Mouse (Mus musculus) gastrocnemius, adult 2 months (tissue): ENCODE measurements around the gene Nfe2. TPM values are rescaled to one million over a fixed set of nuclear protein-coding genes. Genes with fewer than 3 reads are reported as not detected.
A peak's percentile ranks its signal among the peaks of the same experiment; 100 is the strongest.
"Not testable (repeated sequence)": the region's sequence is repeated elsewhere in the genome, so short reads cannot be mapped to it uniquely, and the experiment has no call there.

Experiments
- DNase-seq: peaks from one replicate; pipeline ENCODE4 v3.0.0; 2022
- H3K27ac ChIP-seq: fragments of 200-600 bp; 2 replicates; pipeline ENCODE4 v1.8.1; 2022; ENCODE audit warnings: mild to moderate bottlenecking
- H3K4me3 ChIP-seq: fragments of 200-600 bp; 2 replicates; pipeline ENCODE4 v1.8.1; 2022; ENCODE audit warnings: mild to moderate bottlenecking, moderate library complexity
- CTCF ChIP-seq: fragments of 200-600 bp; IDR thresholded peaks from 2 replicates; pipeline ENCODE4 v1.8.1; 2022; ENCODE audit warnings: antibody characterized with exemption, mild to moderate bottlenecking, moderate library complexity
- intact Hi-C: fragments of 180-260 bp; cut with DNase I; formaldehyde crosslinking; loops from one replicate; pipeline ENCODE4 v1.15.1; 2025
- total RNA-seq, 2 experiments: library from RNA; stranded (reverse); gene quantifications; 2 replicates each; pipeline ENCODE4 v1.2.3; 2021

Gene Nfe2
- total RNA-seq, 2 experiments from 2014 or later: not detected

DNA sequence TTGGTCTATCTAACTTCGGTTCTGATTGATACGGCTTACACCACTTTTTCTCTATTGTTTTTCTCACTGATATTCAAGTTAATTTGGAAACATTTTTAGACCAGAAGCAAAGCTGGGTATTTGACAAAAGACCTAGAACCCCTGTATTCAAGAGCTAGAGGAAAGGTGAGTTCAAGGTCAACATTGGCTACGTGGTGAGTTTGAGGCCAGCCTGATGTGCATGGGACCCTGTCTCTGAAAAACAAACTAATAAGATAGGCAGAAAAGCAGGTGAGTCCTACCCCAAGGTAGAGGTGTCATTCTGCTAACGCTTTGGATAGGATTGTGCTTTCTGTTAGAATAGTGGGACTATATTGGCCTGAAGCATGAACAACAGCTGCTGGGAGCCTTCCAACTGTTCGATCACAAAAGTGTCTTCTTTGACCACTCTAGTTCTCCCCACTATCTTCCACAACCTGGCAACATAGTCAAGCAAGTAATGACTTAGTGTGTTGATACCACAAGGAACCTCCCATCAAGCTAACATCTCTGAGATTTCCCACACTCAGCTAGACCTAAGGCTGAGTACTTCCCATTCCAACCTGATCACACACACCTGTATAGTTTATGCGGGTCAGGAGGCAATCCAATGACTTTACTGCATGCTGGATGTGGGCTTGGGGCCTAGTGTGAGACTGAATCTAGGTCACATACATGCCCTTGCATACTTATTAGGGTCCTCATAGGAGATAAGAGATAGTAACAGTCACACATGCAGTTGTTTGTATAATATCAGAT is 1.8 kb downstream of the Nfe2 start:
- no peak overlapping the region for H3K4me3 ChIP-seq
- H3K27ac ChIP-seq: no peak overlapping the region
- DNase-seq: no peak
- intact Hi-C loops: no loop called here
- no peak for TF ChIP-seq CTCF

GRCm38 (mm10) chr15:103255169-103255568 is 3.0 kb downstream of the Nfe2 start:
- DNase-seq: peak; percentile 56
- intact Hi-C loops: no loop called here
- H3K27ac ChIP-seq: peak overlapping the region; percentile 32
- TF ChIP-seq CTCF: peak; percentile 5; the same call in 1 of the 2 replicates
- H3K4me3 ChIP-seq: peak overlapping the region; percentile 72

DNA sequence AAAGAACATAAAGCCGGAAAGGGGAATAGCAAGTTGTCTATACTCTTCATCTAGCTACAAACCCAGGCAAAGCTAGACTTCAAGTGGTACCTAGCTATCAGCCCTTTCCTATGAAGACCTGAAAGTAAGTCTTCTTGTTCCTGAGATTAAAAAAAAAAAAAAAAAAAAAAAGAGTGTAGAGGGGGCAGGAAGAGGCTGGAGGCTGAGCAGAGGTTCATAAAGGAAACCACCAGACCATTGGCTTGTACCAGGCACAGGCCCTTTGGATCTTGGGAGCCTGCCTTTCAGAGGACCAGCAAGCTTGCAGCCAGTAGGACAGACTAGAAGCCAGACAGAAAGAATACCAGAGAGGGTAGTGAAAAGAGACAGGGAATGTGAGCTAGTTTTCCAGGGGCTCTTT is 4.9 kb downstream of the Nfe2 start:
- H3K4me3 ChIP-seq: no peak overlapping the region
- H3K27ac ChIP-seq: no peak overlapping the region

GRCm38 (mm10) chr15:103252660-103253059 is 5.5 kb downstream of the Nfe2 start:
- no peak for DNase-seq
- H3K4me3 ChIP-seq: no peak overlapping the region
- no peak for TF ChIP-seq CTCF
- intact Hi-C loops: no loop called here
- H3K27ac ChIP-seq: no peak overlapping the region

More for the DNA sequence above, 4.9 kb downstream of the Nfe2 start:
- no peak for DNase-seq
- TF ChIP-seq CTCF: no peak
- intact Hi-C loops: no loop called here

- Histone ChIP-seq H3K4me3 (no peak overlapping the region), H3K27ac (no peak overlapping the region)
- no peak for TF ChIP-seq CTCF
- no peak for DNase-seq
- intact Hi-C loops: loop anchor here (2.0 kb wide), 1 partner anchor 29 kb away; no protein-coding TSS in a partner anchor
These were observed 6.6 kb downstream of the Nfe2 start for GRCm38 (mm10) chr15:103251595-103251994.

DNA sequence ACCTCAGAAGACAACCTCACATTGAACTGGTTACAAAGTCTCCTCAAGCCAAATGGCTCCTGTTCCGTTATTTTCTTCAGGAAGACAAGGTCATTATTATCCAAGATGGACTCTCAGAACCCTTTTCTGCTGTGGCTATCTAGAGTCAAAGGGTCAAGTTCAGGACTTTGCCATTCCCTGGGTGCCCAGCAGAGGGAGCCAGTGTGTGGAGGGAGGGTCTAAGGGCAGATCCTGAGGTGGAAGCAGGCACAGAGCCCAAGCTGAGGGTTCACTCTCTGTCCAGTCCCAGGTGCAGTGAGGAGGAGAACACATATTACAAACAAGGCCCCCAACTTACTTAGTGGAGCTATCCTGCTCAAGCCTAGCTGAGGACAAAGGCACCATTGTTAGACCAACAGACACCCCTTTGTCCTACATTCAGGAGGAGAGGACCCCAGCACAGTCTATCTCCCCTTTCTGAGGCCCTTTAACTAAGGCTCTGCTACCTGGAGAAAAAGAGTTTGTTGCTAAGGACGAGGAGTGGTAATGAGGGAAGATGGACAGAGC is 7.9 kb downstream of the Nfe2 start:
- intact Hi-C loops: loop anchor here (1.0 to 2.0 kb wide), 2 partner anchors 31 to 57 kb away; no protein-coding TSS in a partner anchor
- Histone ChIP-seq H3K4me3 (no peak overlapping the region), H3K27ac (no peak overlapping the region)
- DNase-seq: peak; percentile 85
- TF ChIP-seq CTCF: peak; percentile 96

GRCm38 (mm10) chr15:103249511-103249910 is 8.7 kb downstream of the Nfe2 start:
- intact Hi-C loops, DNase-seq, H3K4me3 ChIP-seq, H3K27ac ChIP-seq: not testable (repeated sequence)

- Histone ChIP-seq H3K4me3 (no peak overlapping the region), H3K27ac (no peak overlapping the region)
- TF ChIP-seq CTCF: no peak
- intact Hi-C loops: no loop called here
- DNase-seq: peak; percentile 56
These were observed 9.5 kb downstream of the Nfe2 start for GRCm38 (mm10) chr15:103248401-103249313.

DNA sequence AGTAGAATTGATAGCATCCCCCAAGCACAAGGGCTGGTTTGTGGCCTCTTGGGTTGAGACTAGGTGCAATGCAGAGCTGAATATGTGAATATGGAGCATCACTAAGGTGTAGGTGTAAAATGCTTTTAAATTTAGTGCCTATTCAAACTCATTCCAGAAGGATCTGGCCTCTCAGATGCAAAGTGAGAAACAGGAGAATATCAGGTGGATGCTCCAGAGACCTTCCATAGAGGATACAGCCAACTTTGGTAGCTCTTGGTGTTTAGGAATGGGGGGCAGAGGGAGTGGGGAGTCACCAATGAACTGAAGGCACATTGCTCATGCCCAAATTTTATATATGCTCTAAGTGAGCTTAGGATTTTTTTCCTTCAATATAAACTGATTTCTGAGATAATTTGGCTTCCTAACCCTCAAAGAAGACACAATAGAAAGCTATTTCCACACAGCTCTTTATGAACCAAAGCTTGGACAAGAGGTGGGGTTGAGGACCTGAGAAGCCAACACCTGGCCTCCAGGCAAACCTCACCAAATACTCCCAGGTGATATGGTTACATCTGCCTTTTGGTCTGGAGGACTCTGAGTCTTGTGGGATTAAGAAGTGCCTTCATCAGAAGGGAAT is 10.3 kb downstream of the Nfe2 start:
- intact Hi-C loops: no loop called here
- no peak for DNase-seq
- no peak overlapping the region for H3K27ac ChIP-seq
- no peak for TF ChIP-seq CTCF
- no peak overlapping the region for H3K4me3 ChIP-seq

DNA sequence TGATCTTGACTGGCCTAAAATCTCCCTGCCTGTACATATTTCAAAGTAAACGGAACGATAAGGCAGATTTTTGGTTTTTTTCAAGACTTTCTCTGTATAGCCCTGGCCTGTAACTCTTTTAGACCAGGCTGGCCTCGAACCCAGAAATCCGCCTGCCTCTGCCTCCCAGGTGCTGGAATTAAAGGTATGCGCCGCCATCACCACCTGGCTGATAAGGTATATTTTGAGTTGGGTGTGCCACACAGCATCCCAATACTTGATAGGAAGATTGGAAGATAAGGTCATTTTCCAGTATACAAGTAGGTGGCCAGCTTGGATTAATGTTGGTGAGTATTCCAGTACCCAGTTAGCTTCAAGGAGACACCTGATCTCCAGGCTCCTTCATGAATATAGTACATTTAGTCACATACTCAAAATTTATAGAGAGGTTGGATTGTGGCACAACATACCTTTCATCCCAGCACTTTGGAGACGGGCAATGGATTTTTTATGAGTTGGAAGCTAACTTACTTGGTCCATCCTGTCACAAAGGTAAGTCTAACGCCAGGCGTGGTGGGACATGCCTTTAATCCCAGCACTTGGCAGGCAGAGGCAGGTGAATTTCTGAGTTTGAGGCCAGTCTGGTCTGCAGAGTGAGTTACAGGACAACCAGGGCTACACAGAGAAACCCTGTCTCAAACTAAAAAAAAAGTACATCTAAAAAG is 11.0 kb downstream of the Nfe2 start:
- no peak overlapping the region for H3K27ac ChIP-seq
- intact Hi-C loops: no loop called here
- no peak overlapping the region for H3K4me3 ChIP-seq
- no peak for TF ChIP-seq CTCF
- no peak for DNase-seq

DNA sequence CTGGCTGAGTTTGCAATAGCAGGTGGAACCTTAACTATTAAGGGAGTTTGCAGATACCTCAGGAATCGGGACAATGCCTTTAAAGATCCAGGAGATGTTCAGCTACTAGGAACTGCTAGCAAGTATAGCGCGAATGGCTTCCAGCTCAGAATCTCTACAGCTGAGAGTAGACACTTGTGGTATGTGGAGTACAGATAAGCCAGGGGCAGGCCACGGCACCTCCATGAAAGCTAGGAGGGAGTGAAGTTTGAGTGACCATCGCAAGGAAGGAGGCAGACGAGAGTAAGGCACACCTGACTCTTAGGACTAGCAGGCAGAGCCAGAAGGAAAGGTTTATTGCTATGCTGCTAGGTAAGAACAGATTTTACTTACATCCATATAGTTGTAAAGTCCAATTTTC is 12.6 kb downstream of the Nfe2 start:
- intact Hi-C loops: no loop called here
- H3K4me3 ChIP-seq: no peak overlapping the region
- no peak overlapping the region for H3K27ac ChIP-seq
- no peak for DNase-seq
- TF ChIP-seq CTCF: no peak

GRCm38 (mm10) chr15:103242885-103243284 is 15.3 kb downstream of the Nfe2 start:
- peak overlapping the region; percentile 82 for H3K4me3 ChIP-seq
- no peak overlapping the region for H3K27ac ChIP-seq
- TF ChIP-seq CTCF: no peak
- no peak for DNase-seq
- intact Hi-C loops: no loop called here

DNA sequence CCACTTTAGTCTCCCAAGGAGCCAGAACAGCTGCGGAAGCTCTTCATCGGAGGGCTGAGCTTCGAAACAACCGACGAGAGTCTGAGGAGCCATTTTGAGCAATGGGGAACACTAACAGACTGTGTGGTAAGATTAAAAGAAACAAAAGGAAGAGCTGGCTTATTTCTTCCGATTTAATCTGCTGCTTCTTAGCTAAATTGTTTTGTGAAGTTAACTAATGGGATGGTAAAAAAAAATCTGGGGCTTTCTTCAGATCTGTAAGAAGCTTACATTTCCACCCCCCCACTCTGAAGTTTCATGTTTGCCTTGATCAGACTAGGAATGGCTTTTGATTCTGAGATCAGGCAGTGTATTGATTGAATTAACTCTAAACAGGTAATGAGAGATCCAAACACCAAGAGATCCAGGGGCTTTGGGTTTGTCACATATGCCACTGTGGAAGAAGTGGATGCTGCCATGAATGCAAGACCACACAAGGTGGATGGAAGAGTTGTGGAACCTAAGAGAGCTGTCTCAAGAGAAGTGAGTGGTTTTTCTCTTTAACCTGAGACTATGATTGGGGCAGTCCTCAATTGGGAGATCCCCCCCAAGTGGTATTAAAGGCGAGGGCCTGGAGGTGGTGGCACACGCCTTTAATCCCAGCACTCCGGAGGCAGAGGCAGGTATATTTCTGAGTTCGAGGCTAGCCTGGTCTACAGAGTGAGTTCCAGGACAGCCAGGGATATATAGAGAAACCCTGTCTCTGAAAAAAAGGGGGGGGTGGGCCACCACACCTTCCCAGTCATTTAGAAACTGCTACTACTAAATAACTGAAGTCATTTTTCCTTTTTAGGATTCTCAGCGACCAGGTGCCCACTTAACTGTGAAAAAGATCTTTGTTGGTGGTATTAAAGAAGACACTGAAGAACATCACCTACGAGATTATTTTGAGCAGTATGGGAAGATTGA is 16.9 kb downstream of the Nfe2 start:
- intact Hi-C loops, DNase-seq: not testable (repeated sequence)
- peak overlapping the region; percentile 99 for H3K27ac ChIP-seq

More for the DNA sequence above, 16.9 kb downstream of the Nfe2 start:
- H3K4me3 ChIP-seq: peak overlapping the region; percentile 82
